Mouse (Mus musculus): ENCODE measurements around the gene F2r. TPM values are rescaled to one million over a fixed set of nuclear protein-coding genes. Genes with fewer than 3 reads are reported as not detected.

F2r gene
- total RNA-seq, 2 experiments from 2014 or later: 21.2 to 22.8 TPM

Other genes with a start within 250 kb of the F2r start
- 10 to 100 TPM; 38.1 to 39.8 TPM for gene Aggf1, start 243.1 kb downstream of the F2r start, total RNA-seq (2021)
- 1 to 10 TPM; 5.7 to 6.5 TPM for gene Crhbp, start 173.6 kb downstream of the F2r start, total RNA-seq (2021)
- gene S100z, start 139.8 kb downstream of the F2r start, total RNA-seq (2021): not detected
- gene F2rl1, start 93.3 kb downstream of the F2r start, total RNA-seq (2021): under 1 TPM; 0.14 to 0.24 TPM
- gene F2rl2, start 78.4 kb upstream of the F2r start, total RNA-seq (2021): under 1 TPM; 0.54 to 0.72 TPM